Mouse (Mus musculus): ENCODE measurements around the gene Rtp3. TPM values are rescaled to one million over a fixed set of nuclear protein-coding genes. Genes with fewer than 3 reads are reported as not detected.

Gene Rtp3
- polyA plus RNA-seq (2012; rRNA removed): 1.5 and 2.0 TPM in 2 replicates

GRCm38 (mm10) chr9:110990204-110990603, at the start of gene Rtp3:
Rtp3 (minus strand) TSS chr9:110990583.
- Histone ChIP-seq H3K4me1 (ENCODE audit: control insufficient read depth, insufficient read depth, insufficient read length) (peaks cover 2% of the 10 kb centered on the region; the same call in 1 of the 2 replicates), H3K27ac (ENCODE audit: insufficient read depth, low read length) (no peak within 1 kb of the TSS), H3K27me3 (ENCODE audit: control insufficient read depth, insufficient read depth, low read length) (no peaks in the 10 kb centered on the region), H3K4me3 (ENCODE audit: extremely low read depth, insufficient read depth, insufficient read length) (no peak within 1 kb of the TSS), H3K36me3 (ENCODE audit: control insufficient read depth, insufficient read depth, low read length) (no peaks in the 10 kb centered on the region)
- WGBS: 67% methylated on average over 6 of the region's 6 CpGs
- DNase-seq (ENCODE audit: low read depth in 1 of 2, low spot score in 2 of 2): no peak
- TF ChIP-seq POLR2A (IDR thresholded peaks at IDR 0.05; ENCODE audit: low read depth, low read length) (no peak), CTCF (IDR thresholded peaks at IDR 0.05; ENCODE audit: extremely low read depth, insufficient read depth, insufficient read length, insufficient replicate concordance) (no peak)

- DNase-seq (ENCODE audit: low read depth in 1 of 2, low spot score in 2 of 2): no peak
- 73% methylated on average over 4 of the region's 4 CpGs for WGBS
- Histone ChIP-seq H3K4me3 (ENCODE audit: extremely low read depth, insufficient read depth, insufficient read length) (no peak overlapping the region), H3K27ac (ENCODE audit: insufficient read depth, low read length) (no peak overlapping the region), H3K36me3 (ENCODE audit: control insufficient read depth, insufficient read depth, low read length) (no peaks in the 10 kb centered on the region), H3K4me1 (ENCODE audit: control insufficient read depth, insufficient read depth, insufficient read length) (no peaks in the 10 kb centered on the region), H3K27me3 (ENCODE audit: control insufficient read depth, insufficient read depth, low read length) (no peaks in the 10 kb centered on the region)
- no peak for TF ChIP-seq CTCF (IDR thresholded peaks at IDR 0.05; ENCODE audit: extremely low read depth, insufficient read depth, insufficient read length, insufficient replicate concordance)
- TF ChIP-seq POLR2A (IDR thresholded peaks at IDR 0.05; ENCODE audit: low read depth, low read length): no peak
Observed at GRCm38 (mm10) chr9:111039966-111040365, 49.6 kb upstream of the Rtp3 start.

GRCm38 (mm10) chr9:111033717-111034116, 43.3 kb upstream of the Rtp3 start:
- no peaks in the 10 kb centered on the region for H3K27me3 ChIP-seq (ENCODE audit: control insufficient read depth, insufficient read depth, low read length)
- H3K4me3 ChIP-seq (ENCODE audit: extremely low read depth, insufficient read depth, insufficient read length): no peak overlapping the region
- 77% methylated on average over 4 of the region's 4 CpGs for WGBS
- no peaks in the 10 kb centered on the region for H3K36me3 ChIP-seq (ENCODE audit: control insufficient read depth, insufficient read depth, low read length)
- no peak overlapping the region for H3K27ac ChIP-seq (ENCODE audit: insufficient read depth, low read length)
- no peak for TF ChIP-seq CTCF (IDR thresholded peaks at IDR 0.05; ENCODE audit: extremely low read depth, insufficient read depth, insufficient read length, insufficient replicate concordance)
- TF ChIP-seq POLR2A (IDR thresholded peaks at IDR 0.05; ENCODE audit: low read depth, low read length): no peak
- DNase-seq (ENCODE audit: low read depth in 1 of 2, low spot score in 2 of 2): no peak
- no peaks in the 10 kb centered on the region for H3K4me1 ChIP-seq (ENCODE audit: control insufficient read depth, insufficient read depth, insufficient read length)

- Histone ChIP-seq H3K4me3 (ENCODE audit: extremely low read depth, insufficient read depth, insufficient read length) (no peak overlapping the region), H3K36me3 (ENCODE audit: control insufficient read depth, insufficient read depth, low read length) (no peaks in the 10 kb centered on the region), H3K4me1 (ENCODE audit: control insufficient read depth, insufficient read depth, insufficient read length) (no peaks in the 10 kb centered on the region), H3K27ac (ENCODE audit: insufficient read depth, low read length) (no peak overlapping the region), H3K27me3 (ENCODE audit: control insufficient read depth, insufficient read depth, low read length) (no peaks in the 10 kb centered on the region)
- no peak for DNase-seq (ENCODE audit: low read depth in 1 of 2, low spot score in 2 of 2)
- TF ChIP-seq CTCF (IDR thresholded peaks at IDR 0.05; ENCODE audit: extremely low read depth, insufficient read depth, insufficient read length, insufficient replicate concordance) (no peak), POLR2A (IDR thresholded peaks at IDR 0.05; ENCODE audit: low read depth, low read length) (no peak)
- 80% methylated on average over 10 of the region's 10 CpGs for WGBS
Observed at GRCm38 (mm10) chr9:111026791-111027190, 36.4 kb upstream of the Rtp3 start.

GRCm38 (mm10) chr9:111019022-111019421, 28.6 kb upstream of the Rtp3 start, which contains the start of gene Ltf:
Ltf (plus strand) TSS chr9:111019271.
- WGBS: 31% methylated on average over 5 of the region's 5 CpGs
- Histone ChIP-seq H3K27me3 (ENCODE audit: control insufficient read depth, insufficient read depth, low read length) (no peaks in the 10 kb centered on the region), H3K4me1 (ENCODE audit: control insufficient read depth, insufficient read depth, insufficient read length) (no peaks in the 10 kb centered on the region), H3K36me3 (ENCODE audit: control insufficient read depth, insufficient read depth, low read length) (no peaks in the 10 kb centered on the region), H3K4me3 (ENCODE audit: extremely low read depth, insufficient read depth, insufficient read length) (no peak within 1 kb of the TSS), H3K27ac (ENCODE audit: insufficient read depth, low read length) (no peak within 1 kb of the TSS)
- DNase-seq (ENCODE audit: low read depth in 1 of 2, low spot score in 2 of 2): no peak
- TF ChIP-seq CTCF (IDR thresholded peaks at IDR 0.05; ENCODE audit: extremely low read depth, insufficient read depth, insufficient read length, insufficient replicate concordance): no peak
- no peak for TF ChIP-seq POLR2A (IDR thresholded peaks at IDR 0.05; ENCODE audit: low read depth, low read length)

- no peak overlapping the region for H3K27ac ChIP-seq (ENCODE audit: insufficient read depth, low read length)
- DNase-seq (ENCODE audit: low read depth in 1 of 2, low spot score in 2 of 2): no peak
- no peaks in the 10 kb centered on the region for H3K36me3 ChIP-seq (ENCODE audit: control insufficient read depth, insufficient read depth, low read length)
- no peaks in the 10 kb centered on the region for H3K27me3 ChIP-seq (ENCODE audit: control insufficient read depth, insufficient read depth, low read length)
- 92% methylated on average over 4 of the region's 4 CpGs for WGBS
- no peaks in the 10 kb centered on the region for H3K4me1 ChIP-seq (ENCODE audit: control insufficient read depth, insufficient read depth, insufficient read length)
- no peak overlapping the region for H3K4me3 ChIP-seq (ENCODE audit: extremely low read depth, insufficient read depth, insufficient read length)
- no peak for TF ChIP-seq CTCF (IDR thresholded peaks at IDR 0.05; ENCODE audit: extremely low read depth, insufficient read depth, insufficient read length, insufficient replicate concordance)
- no peak for TF ChIP-seq POLR2A (IDR thresholded peaks at IDR 0.05; ENCODE audit: low read depth, low read length)
Observed at GRCm38 (mm10) chr9:111015658-111016057, 25.3 kb upstream of the Rtp3 start.

- Histone ChIP-seq H3K4me1 (ENCODE audit: control insufficient read depth, insufficient read depth, insufficient read length) (no peaks in the 10 kb centered on the region), H3K27me3 (ENCODE audit: control insufficient read depth, insufficient read depth, low read length) (no peaks in the 10 kb centered on the region), H3K36me3 (ENCODE audit: control insufficient read depth, insufficient read depth, low read length) (no peaks in the 10 kb centered on the region), H3K4me3 (ENCODE audit: extremely low read depth, insufficient read depth, insufficient read length) (no peak overlapping the region), H3K27ac (ENCODE audit: insufficient read depth, low read length) (no peak overlapping the region)
- no peak for TF ChIP-seq POLR2A (IDR thresholded peaks at IDR 0.05; ENCODE audit: low read depth, low read length)
- no peak for TF ChIP-seq CTCF (IDR thresholded peaks at IDR 0.05; ENCODE audit: extremely low read depth, insufficient read depth, insufficient read length, insufficient replicate concordance)
- no peak for DNase-seq (ENCODE audit: low read depth in 1 of 2, low spot score in 2 of 2)
- WGBS: 72% methylated on average over 3 of the region's 3 CpGs
Observed at GRCm38 (mm10) chr9:111012041-111012440, 21.7 kb upstream of the Rtp3 start.

Data from spleen, adult 2 months (tissue).